Mouse (Mus musculus) left cerebral cortex, postnatal 14 days (tissue): ENCODE measurements around the gene Senp1. TPM values are rescaled to one million over a fixed set of nuclear protein-coding genes. Genes with fewer than 3 reads are reported as not detected.

Experiments used
- total RNA-seq, 2 experiments: library from RNA; stranded (reverse); gene quantifications; 2 replicates each; pipeline ENCODE4 v1.2.3; 2021

Gene Senp1
- total RNA-seq, 2 experiments from 2014 or later: 11.8 to 13.7 TPM

Other genes starting within 250 kb of the Senp1 start
- gene Hdac7, start 249.2 kb downstream of the Senp1 start, total RNA-seq: 10 to 100 TPM; 23.7 to 25.9 TPM
- under 1 TPM; 0.13 TPM for gene Vdr, start 183.1 kb downstream of the Senp1 start, total RNA-seq
- gene Tmem106c, start 129.5 kb downstream of the Senp1 start, total RNA-seq: 10 to 100 TPM; 14.9 to 16.3 TPM
- under 1 TPM; 0.57 to 0.97 TPM for gene Col2a1, start 89.0 kb downstream of the Senp1 start, total RNA-seq
- gene Pfkm, start 1.2 kb downstream of the Senp1 start, total RNA-seq: 100 to 1,000 TPM; 349 to 369 TPM
- gene Asb8, start 71.9 kb upstream of the Senp1 start, total RNA-seq: 10 to 100 TPM; 43.4 to 45.4 TPM
- 10 to 100 TPM; 28.3 TPM for gene Ccdc184, start 73.4 kb upstream of the Senp1 start, total RNA-seq
- gene Olfr288, start 101.8 kb upstream of the Senp1 start, total RNA-seq: not detected
- gene Gm44579, start 127.2 kb upstream of the Senp1 start, total RNA-seq: not detected
- 1 to 10 TPM; 1.8 to 2.4 TPM for gene Olfr287, start 127.3 kb upstream of the Senp1 start, total RNA-seq
- gene Olfr286, start 140.7 kb upstream of the Senp1 start, total RNA-seq: not detected
- not detected for gene H1fnt, start 163.5 kb upstream of the Senp1 start, total RNA-seq
- gene Zfp641, start 202.4 kb upstream of the Senp1 start, total RNA-seq: 1 to 10 TPM; 6.9 to 7.0 TPM
- not detected for gene Olfr285, start 223.6 kb upstream of the Senp1 start, total RNA-seq
- not detected for gene Olfr284, start 247.2 kb upstream of the Senp1 start, total RNA-seq